Mouse (Mus musculus): ENCODE data around the gene Zfr.

GRCm38 (mm10) chr15:12084859-12085258, 32.8 kb upstream of the Zfr start:
- TF ChIP-seq POLR2A (IDR thresholded peaks at IDR 0.05; ENCODE audit: control insufficient read depth, extremely low read depth, insufficient read depth, low read length, poor library complexity) (no peak), CTCF (IDR thresholded peaks at IDR 0.05; ENCODE audit: borderline replicate concordance, control insufficient read depth, extremely low read depth, insufficient read depth, low read length, poor library complexity) (no peak)
